Mouse (Mus musculus) testis, adult 2 months (tissue): ENCODE measurements at regions not wholly inside any gene's neighbourhood (a gene's known extent, or its start where the extent isn't known, plus 50 kb on each side); places are given as distances from the start of the nearest gene placed in this dataset.

ENCODE experiments used
- CTCF ChIP-seq: fragments of 200-500 bp; IDR thresholded peaks from 2 replicates; pipeline ENCODE4 v1.5.1; 2012; ENCODE audit warnings: low read depth, mild to moderate bottlenecking, inconsistent platforms, low read length, moderate library complexity; ENCODE audit not compliant: control insufficient read depth, insufficient read depth, insufficient replicate concordance
- POLR2A ChIP-seq: fragments of 200-500 bp; IDR thresholded peaks from 2 replicates; pipeline ENCODE4 v1.6.1; 2012; ENCODE audit warnings: low read depth, mild to moderate bottlenecking, inconsistent platforms, low read length, moderate library complexity; ENCODE audit not compliant: control insufficient read depth

GRCm38 (mm10) chr10:19522198-19522597, 69.6 kb upstream of the Ifngr1 start:
- no peak for TF ChIP-seq POLR2A
- TF ChIP-seq CTCF: no peak
